In the genomic region with DNA sequence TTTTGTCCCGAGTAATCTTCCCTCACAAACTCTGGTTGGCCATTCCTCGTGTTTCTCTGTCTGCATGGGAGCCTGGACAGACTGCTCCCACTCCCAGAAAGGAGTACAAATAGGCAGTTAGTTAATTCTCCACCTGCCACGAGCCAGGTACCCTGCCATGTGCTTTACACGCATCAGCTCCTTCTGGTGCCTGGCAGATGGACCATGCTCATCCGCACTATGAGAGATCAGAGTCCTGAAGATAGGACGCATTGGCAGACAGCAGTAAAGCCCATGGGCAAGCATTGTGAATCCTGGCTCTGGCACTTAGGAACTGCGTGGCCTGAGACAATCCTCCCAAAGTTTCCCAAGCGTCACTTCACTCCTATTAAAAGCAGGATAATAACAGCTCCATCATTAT, we compare ENCODE assay signal across 24 mouse cellular contexts.
DNase-seq lines count a peak whose midpoint lies in the region; ATAC-seq and TF ChIP-seq lines count a peak whose summit lies in the region.
"Had no signal": no experiment of that assay in that cellular context is flagged by ENCODE, and none has a peak within 500 bp of the region (broad histone marks: within the 10 kb centered on the region; RNA-seq: fewer than 3 reads in every experiment).

No protein-coding gene starts in this region.

- peak; percentile 77 for ATAC-seq in cerebellum, adult (ENCODE audit: insufficient number of reproducible peaks, low FRiP score, low TSS enrichment)
- ATAC-seq: inflammation-experienced regulatory T-cells, adult 6 months; liver, embryonic 12.5 days had no signal

- TF ChIP-seq CTCF in layer of hippocampus, adult 2 months (conservative IDR thresholded peaks at IDR 0.05): no peak

- peak overlapping the region; percentile 43; the same call in 1 of the 2 replicates for H3K27ac ChIP-seq in layer of hippocampus, adult 2 months
- H3K27ac ChIP-seq: heart, adult 2 months; heart, embryonic 13.5 days; hindbrain, embryonic 13.5 days; limb, embryonic 13.5 days; liver, embryonic 12.5 days; midbrain, embryonic 12.5 days; stomach, postnatal 0 days had no signal

- H3K4me3 ChIP-seq in layer of hippocampus, adult 2 months: no peak overlapping the region
- H3K4me3 ChIP-seq: heart, adult 2 months; heart, embryonic 13.5 days; hindbrain, embryonic 13.5 days; limb, embryonic 13.5 days; liver, embryonic 12.5 days; midbrain, embryonic 12.5 days had no signal

- no peak for DNase-seq in cerebellum, postnatal 4 days (ENCODE audit: low spot score in 2 of 2)
- DNase-seq in layer of hippocampus, adult 2 months (ENCODE audit: low spot score in 2 of 2): no peak
- DNase-seq in layer of hippocampus, adult 9-10 months (ENCODE audit: low spot score): no peak
- DNase-seq in cerebellum, adult 8-10 months: peak; percentile 48
- peak; percentile 71 to 74 for DNase-seq in cerebellum, postnatal 36 days
- DNase-seq in adrenal gland, postnatal 4 days (ENCODE audit: low spot score in 2 of 2): no peak
- DNase-seq in right cerebral cortex, postnatal 10 days (ENCODE audit: low spot score in 2 of 2): no peak
- DNase-seq: adrenal gland, postnatal 25 days; gastrocnemius, postnatal 36 days; heart, adult 2 months; layer of hippocampus, postnatal 36 days; lung, adult 18-20 months; lung, postnatal 10 days; right cerebral cortex, postnatal 14 days; thymus, adult 2 months; thymus, postnatal 4 days had no signal

Comparison
In these comparisons a context has a peak if more than half of its experiments do, and no peak if none do; other contexts are left out.
1. DNase-seq: peak in cerebellum, adult 8-10 months (single experiment) and cerebellum, postnatal 36 days (2 of 2); none in cerebellum, postnatal 4 days (0 of 2), layer of hippocampus, adult 2 months (0 of 2), layer of hippocampus, adult 9-10 months (single experiment), adrenal gland, postnatal 4 days (0 of 2) and right cerebral cortex, postnatal 10 days (0 of 2).